Mouse (Mus musculus) thymus, postnatal 10 days (tissue): ENCODE measurements around the gene Chst11.

Source experiments
- DNase-seq, 2 experiments: peaks; one replicate each; pipeline ENCODE4 v3.0.0; 2021; ENCODE audit warnings: low spot score in 2 of 2

The Chst11 gene

GRCm38 (mm10) chr10:82984950-82985699, at the start of gene Chst11:
TSS of gene Chst11 (plus strand) at chr10:82985498.
- DNase-seq: peak; percentile 44 to 55

GRCm38 (mm10) chr10:82935774-82936173, 49.5 kb upstream of the Chst11 start:
- no peak for DNase-seq

GRCm38 (mm10) chr10:82953415-82953814, 31.9 kb upstream of the Chst11 start:
- no peak for DNase-seq

DNA sequence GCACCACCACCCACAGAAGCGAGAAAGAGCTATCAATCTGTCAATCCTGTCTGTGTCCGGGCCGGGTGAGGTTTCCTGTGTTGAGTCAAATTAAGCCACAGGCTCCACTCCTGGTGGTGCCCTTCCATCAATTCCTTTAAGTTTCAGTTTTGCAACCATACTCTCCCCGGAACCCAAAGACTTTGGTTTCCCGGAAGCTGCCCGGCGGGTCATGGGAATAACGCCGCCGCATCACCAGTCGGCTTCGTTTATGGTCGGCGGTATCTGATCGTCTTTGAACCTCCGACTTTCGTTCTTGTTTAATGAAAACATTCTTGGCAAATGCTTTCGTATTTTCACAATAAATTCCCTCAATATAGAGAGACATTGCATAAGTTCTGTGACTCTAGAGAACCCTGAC, 30.2 kb upstream of the Chst11 start:
- no peak for DNase-seq

DNA sequence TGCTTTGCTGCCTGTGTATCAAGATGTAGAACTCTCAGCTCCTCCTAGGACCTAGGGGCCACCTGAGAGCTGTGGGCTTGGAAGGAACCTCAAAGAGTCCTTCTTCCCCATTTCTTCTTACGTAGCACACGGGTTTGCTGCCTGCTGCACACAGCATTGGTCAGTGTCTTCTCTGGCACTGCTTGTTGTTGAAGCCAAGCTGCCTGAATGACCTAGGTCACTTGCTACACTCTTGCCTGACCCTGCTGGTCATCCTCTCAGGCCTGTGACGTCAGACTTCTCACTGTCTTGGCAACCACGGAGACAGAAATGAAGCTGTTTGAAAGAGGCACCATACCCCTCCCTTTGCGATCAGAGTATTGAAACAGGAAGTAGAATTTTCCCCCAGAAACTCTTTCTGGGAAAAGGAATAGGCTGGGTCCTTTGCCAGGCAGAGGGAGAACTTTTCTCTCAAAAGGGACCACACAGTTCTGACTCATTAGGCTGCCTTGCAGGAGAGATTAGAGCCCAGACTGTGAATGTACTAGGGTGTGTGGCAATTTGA, 27.0 kb upstream of the Chst11 start:
- DNase-seq: no peak

DNA sequence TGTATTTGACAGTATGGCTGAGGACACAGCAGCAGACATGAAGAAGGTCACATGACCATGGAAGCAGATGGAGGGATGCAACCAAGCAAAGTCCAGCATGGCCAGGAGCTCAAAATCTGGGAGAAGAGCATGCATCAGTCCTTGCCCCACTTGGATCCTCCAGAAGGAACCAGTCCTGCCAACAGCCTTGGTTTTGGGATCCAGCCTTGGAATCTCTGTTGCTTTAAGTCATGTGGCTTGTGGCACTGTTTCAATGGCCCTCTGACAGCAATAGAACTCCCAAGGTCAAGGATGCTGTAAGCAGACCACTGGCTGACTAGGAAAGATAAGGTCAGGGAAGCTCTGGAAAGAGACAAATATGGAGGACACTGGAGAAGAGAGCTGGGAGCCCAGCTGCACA, 26.0 kb upstream of the Chst11 start:
- DNase-seq: no peak

DNA sequence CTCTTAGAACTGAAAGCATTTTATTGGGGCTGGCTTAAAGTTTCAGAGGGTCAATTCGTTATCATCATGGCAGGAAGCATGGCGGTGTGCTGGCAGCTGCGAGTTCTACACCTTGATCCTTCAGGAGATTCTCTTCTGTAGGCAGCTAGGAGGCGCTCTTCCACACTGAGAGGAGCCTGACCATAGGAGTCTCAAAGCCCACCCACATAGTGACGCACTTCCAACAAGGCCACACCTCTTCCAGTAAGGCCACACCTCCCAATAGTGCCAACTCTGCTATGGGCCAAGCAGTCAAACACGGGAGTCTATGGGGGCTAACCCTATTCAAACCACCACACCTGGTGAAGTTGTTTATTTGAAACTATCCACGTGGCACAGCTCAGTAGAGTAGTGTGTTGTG, 24.0 kb upstream of the Chst11 start:
- DNase-seq: no peak

DNA sequence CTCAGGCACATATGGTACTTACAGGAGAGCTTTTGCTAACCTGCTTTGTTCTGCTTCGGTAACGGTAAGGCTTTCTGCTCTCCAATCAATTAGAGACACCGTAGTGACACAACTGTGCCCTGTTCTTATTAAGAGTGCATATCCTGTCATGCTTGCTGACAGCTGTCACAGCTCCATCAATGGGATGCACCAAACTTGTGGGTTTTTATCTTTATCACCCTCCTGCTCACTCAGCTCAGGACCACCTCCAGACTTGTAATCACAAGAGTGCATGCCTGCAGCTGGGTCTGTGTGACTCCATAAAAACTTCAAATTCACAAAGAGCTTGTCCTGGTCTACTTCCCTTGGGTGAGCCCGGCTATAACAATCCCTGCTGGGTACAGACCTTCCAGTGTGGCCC, 23.3 kb upstream of the Chst11 start:
- DNase-seq: no peak

DNA sequence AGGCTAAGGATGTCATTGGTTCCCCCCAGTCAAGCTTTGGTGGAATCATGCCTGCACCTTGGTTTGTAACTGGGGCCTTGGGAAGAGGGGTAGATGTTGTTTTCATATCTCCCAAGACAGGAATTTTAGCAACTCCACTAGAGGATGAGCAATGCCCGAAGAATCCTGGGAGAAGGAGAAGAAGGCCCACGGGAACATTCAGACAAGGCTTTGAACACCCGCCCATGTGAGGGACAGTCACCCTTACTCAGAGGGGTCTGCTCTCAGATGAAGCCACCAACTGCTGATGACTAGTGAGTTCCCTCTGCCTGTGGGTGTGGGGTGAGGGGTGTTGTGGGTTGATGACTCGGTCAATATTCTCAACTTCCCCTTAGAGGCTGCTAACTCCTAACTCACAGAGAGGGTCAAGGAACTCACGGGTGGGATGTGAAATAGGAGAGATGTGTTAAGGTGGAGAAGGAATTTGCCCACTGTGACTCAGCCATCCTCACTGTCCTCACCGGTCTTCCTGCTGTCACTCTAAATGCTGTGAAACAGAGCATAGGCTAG, 22.8 kb upstream of the Chst11 start:
- no peak for DNase-seq

- DNase-seq: no peak
Measured at GRCm38 (mm10) chr10:82964491-82964890, 20.8 kb upstream of the Chst11 start.

DNA sequence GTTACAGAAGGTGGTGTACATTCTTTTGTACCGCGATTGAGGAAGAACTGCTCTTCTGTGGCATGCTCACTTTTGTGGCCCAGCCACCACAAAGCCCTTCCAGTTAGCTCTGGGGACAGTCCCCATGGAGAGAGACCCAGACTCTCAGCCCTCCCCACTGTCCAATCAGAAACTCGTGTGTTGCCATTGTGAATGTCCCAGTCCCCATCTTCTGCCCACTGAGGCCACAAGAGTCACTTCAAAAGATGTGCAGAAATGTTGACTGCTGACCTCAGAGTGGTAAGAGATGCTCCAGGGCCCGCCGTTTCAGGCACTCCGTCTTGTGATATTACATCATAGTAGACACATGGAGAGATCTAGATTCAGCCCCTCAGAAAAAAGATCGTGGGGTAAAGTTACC, 18.6 kb upstream of the Chst11 start:
- no peak for DNase-seq

DNA sequence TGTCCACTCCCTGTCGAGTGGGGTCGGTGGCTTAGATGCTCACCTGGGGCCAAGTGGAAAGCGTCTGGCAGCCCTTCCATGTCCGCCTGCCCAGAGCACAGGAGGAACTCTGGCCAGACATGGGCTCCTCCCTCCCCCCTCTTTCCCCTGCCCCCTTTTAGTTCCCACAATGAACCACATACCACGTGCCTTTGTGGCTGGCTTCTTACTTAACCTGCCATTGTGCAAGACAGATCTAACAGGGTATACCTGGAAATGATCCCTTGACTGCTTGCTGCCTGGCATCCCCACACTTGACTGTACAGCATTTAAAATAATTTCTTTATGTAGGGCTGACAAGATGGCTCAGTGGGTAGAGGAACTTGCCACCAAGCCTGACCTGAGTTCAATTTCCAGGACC, 15.7 kb upstream of the Chst11 start:
- DNase-seq: no peak

GRCm38 (mm10) chr10:82971549-82971948, 13.7 kb upstream of the Chst11 start:
- no peak for DNase-seq

- peak; percentile 14 to 15 for DNase-seq
Measured at GRCm38 (mm10) chr10:82974201-82974600, 11.1 kb upstream of the Chst11 start.

DNA sequence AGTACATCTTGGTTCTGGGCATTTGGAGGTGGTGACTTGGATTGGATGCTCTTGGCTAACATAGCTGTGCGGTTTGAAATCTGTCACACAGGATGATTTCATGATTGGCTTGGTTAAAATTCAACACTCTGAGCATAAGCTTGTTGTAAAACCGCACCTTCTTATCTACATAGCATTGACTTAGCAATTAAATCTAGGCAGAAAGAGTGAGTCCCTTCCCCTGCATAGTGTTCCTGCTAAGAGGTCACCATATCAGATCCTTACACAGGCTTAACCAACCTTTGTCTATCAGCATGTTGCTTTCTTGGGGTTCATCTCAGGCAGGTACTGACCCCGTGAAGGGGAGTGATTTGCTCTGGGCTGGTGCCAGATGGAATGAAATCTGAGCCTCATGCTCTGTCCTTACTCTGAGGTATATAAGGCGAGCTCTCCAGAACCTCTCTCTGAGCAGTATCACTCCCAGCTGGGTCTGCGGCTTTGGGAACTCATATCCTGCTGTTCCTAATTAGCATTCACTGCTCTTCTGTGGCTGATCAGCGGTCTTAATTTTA, 10.6 kb upstream of the Chst11 start:
- DNase-seq: no peak

GRCm38 (mm10) chr10:82975806-82976205, 9.5 kb upstream of the Chst11 start:
- DNase-seq: no peak

- peak in 1 of 2 experiments; percentile 15 for DNase-seq
Measured at GRCm38 (mm10) chr10:82982286-82982685, 3.0 kb upstream of the Chst11 start.

DNA sequence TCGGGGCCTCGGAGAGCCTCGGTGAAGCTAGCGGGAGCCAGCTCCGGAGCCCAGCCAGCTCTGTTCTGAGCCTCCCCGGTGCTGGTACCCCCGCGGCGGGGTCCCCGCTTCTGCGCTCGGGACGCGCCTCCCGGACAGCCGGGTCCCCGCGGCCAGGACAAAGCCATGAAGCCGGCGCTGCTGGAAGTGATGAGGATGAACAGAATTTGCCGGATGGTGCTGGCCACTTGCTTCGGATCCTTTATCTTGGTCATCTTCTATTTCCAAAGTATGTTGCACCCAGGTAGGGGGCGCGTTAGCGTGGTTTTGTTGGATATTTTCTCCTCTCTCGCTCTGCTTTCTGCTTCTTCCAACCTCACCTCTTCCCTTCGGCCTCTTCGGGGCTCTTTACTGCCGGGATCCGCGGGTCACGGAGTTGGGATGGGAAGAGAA, 418 bp downstream of the Chst11 start:
- DNase-seq: peak; percentile 28 to 42

DNA sequence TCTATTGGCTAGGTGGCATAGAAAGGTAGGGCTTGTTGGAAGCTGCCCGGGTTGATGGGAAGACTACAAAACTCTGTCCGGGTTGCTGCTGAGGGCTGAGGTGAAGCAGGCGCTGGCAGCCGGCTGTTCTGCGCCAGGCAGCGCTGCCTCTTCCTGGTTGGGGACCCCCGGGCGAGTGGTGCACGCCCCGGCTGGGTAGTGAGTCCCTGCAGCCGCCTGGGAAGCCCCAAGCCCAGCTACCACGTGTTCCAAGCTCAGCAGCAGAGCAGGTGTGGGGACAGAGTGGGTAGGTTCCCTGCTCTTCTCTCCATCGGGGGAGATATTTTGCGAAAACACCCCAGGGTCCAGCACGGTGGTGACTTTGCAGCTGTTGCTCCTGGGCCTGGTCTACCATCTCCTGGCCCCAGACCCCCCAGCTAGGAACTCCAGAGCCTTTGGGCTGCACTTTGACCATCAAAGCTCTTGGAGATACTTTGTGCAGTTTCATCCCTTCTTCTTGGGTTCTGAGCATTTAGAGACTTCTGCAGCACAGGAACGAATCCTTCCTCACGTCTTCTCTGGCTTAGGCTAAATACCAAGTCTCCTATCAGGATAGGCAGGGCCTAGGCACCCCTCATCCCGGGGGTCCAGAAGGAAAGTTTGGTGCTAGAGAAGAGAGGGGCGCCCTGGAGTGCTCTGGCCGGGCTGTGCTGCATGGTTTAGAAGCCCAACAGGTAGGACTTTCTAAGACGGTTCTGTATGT, 1.1 kb downstream of the Chst11 start:
- peak; percentile 53 to 67 for DNase-seq

DNA sequence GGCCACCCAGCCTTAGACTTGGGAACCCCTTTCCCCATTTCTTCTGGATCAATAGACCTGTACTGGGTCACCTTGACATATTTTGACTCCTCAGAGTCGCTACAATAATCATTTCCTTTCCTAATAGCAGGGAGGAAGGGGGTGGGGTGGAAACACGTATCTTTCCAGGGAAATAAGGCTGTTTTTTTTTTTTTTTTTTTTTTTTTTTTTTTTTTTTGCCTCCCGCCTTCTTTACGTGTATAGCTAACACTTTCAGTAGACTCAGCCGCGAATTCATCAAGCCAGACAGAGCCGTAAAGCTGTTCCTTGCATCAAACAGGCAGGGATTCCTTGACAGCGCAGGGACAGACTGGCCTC, 1.7 kb downstream of the Chst11 start:
- DNase-seq: no peak

GRCm38 (mm10) chr10:82987394-82987793, 2.1 kb downstream of the Chst11 start:
- DNase-seq: no peak

DNA sequence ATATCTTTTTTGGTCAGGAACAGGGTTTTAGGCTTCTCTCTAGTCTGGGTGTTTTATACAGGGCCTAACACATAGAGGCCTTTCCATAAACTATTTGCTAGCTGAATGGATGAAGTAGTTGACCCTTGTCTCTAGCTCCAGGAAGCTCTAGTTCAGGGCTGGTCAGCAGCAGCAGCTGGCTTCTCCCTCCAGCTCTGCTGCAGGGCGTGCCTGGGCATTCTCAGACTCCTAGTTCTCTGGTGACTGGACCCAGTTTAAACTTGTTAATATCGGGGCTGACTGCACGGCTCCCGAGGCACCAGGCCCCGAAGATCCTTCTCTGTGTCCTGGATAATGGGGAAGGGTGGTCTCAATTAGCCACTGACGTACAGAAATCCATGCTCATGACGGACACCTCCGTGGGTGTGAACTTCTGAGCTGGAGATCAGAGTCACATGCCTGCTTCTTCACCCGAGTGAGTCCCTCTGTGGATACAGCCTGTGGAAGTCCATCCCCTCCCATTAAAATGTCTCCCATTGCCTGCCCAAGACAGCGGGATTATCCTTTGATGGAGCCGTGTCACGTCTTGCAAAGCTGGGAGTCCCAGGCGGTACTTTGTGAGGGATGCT, 4.2 kb downstream of the Chst11 start:
- no peak for DNase-seq
